Comparison of ENCODE assay signal across 24 mouse cellular contexts in the genomic region with DNA sequence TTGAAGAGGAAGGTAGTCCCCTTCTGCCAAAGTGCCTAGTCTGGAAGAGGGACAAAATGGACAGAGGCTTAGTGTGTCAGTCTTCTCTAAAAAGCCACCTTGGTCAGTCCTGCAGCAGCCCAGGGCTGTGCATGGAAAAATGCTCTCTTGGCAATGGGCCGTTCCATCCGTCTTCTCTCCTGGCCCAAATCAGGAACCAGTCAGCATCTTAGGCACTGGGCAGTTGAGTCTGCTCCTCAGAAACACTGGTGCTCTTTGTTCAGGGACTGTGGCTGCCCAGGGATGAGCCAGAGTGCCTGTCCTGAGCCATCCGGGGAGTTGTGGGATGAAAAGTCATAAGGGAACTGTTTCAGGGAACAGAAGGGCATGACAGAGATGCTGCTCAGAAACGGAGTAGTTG. TPM values are rescaled to one million over a fixed set of nuclear protein-coding genes. Genes with fewer than 3 reads are reported as not detected.
DNase-seq lines count a peak whose midpoint lies in the region; ATAC-seq and TF ChIP-seq lines count a peak whose summit lies in the region.
"Had no signal": no experiment of that assay in that cellular context is flagged by ENCODE, and none has a peak within 500 bp of the region (broad histone marks: within the 10 kb centered on the region; RNA-seq: fewer than 3 reads in every experiment).

No protein-coding gene starts in this region.

- H3K4me1 ChIP-seq in embryonic facial prominence, embryonic 14.5 days (ENCODE audit: control insufficient read depth, insufficient read depth, low read length), result peaks cover 10% of the 10 kb centered on the region; the same call in 1 of the 2 replicates
- peaks cover 22% of the 10 kb centered on the region for H3K4me1 ChIP-seq in embryonic facial prominence, embryonic 10.5 days
- peaks cover 26% of the 10 kb centered on the region for H3K4me1 ChIP-seq in hindbrain, embryonic 10.5 days (replicated peaks)
- peaks cover 15% of the 10 kb centered on the region for H3K4me1 ChIP-seq in hindbrain, embryonic 13.5 days (replicated peaks)
- H3K4me1 ChIP-seq in limb, embryonic 14.5 days (ENCODE audit: control insufficient read depth, insufficient read depth, low read length), result peaks cover 28% of the 10 kb centered on the region
- H3K4me1 ChIP-seq: liver, embryonic 15.5 days had no signal

- no peaks in the 10 kb centered on the region for H3K9me3 ChIP-seq in embryonic facial prominence, embryonic 14.5 days (ENCODE audit: control insufficient read depth, low read length)
- H3K9me3 ChIP-seq in embryonic facial prominence, embryonic 10.5 days, result no peaks in the 10 kb centered on the region
- H3K9me3 ChIP-seq in hindbrain, embryonic 10.5 days, result no peaks in the 10 kb centered on the region
- no peaks in the 10 kb centered on the region for H3K9me3 ChIP-seq in hindbrain, embryonic 13.5 days
- no peaks in the 10 kb centered on the region for H3K9me3 ChIP-seq in limb, embryonic 14.5 days (ENCODE audit: control insufficient read depth, low read length)
- H3K9me3 ChIP-seq: hindbrain, embryonic 15.5 days; liver, embryonic 15.5 days; midbrain, embryonic 10.5 days; midbrain, embryonic 15.5 days; neural tube, embryonic 15.5 days had no signal

- DNase-seq in embryonic facial prominence, embryonic 14.5 days (ENCODE audit: low spot score), result no peak
- no peak for DNase-seq in embryonic facial prominence, embryonic 10.5 days (ENCODE audit: low spot score)
- DNase-seq in hindbrain, embryonic 10.5 days (ENCODE audit: low spot score), result no peak
- DNase-seq in 3134 (ENCODE audit: extremely low read depth, insufficient read length, low spot score), result peak; percentile 11
- no peak for DNase-seq in limb, embryonic 14.5 days (ENCODE audit: low spot score)
- no peak for DNase-seq in embryo, embryonic 10 days (ENCODE audit: low spot score)
- DNase-seq: adrenal gland, postnatal 14 days; cerebellum, adult 11-12 months; gastrocnemius, postnatal 25 days; heart, postnatal 36 days; kidney, adult 18-20 months; kidney, postnatal 36 days; retina, postnatal 1 day; right cerebral cortex, postnatal 25 days; thymus, postnatal 14 days had no signal

- peak overlapping the region; percentile 36; the same call in 1 of the 2 replicates for H3K4me2 ChIP-seq in embryonic facial prominence, embryonic 14.5 days (ENCODE audit: low read depth, low read length)
- no peak overlapping the region for H3K4me2 ChIP-seq in hindbrain, embryonic 13.5 days
- peak overlapping the region; percentile 28 for H3K4me2 ChIP-seq in limb, embryonic 14.5 days (replicated peaks; ENCODE audit: low read depth, low read length, severe bottlenecking)
- H3K4me2 ChIP-seq: hindbrain, embryonic 15.5 days; liver, embryonic 15.5 days; midbrain, embryonic 15.5 days; neural tube, embryonic 15.5 days had no signal

- no peaks in the 10 kb centered on the region for H3K27me3 ChIP-seq in embryonic facial prominence, embryonic 14.5 days (replicated peaks; ENCODE audit: control insufficient read depth, insufficient read depth, low read length)
- H3K27me3 ChIP-seq in embryonic facial prominence, embryonic 10.5 days (replicated peaks; ENCODE audit: low read depth, poor library complexity, severe bottlenecking), result 0 out of 2 replicates have a peak, but pooled peaks cover 13% of the 10 kb centered on the region
- H3K27me3 ChIP-seq in hindbrain, embryonic 10.5 days (ENCODE audit: insufficient read depth, poor library complexity, severe bottlenecking), result 0 out of 2 replicates have a peak, but pooled peaks cover 4% of the 10 kb centered on the region
- no peaks in the 10 kb centered on the region for H3K27me3 ChIP-seq in hindbrain, embryonic 13.5 days
- no peaks in the 10 kb centered on the region for H3K27me3 ChIP-seq in limb, embryonic 14.5 days (ENCODE audit: control insufficient read depth, insufficient read depth, low read length)
- H3K27me3 ChIP-seq: hindbrain, embryonic 15.5 days; liver, embryonic 15.5 days; midbrain, embryonic 15.5 days; neural tube, embryonic 15.5 days had no signal

- H3K9ac ChIP-seq in embryonic facial prominence, embryonic 14.5 days (ENCODE audit: low read depth, low read length), result no peak overlapping the region
- no peak overlapping the region for H3K9ac ChIP-seq in hindbrain, embryonic 13.5 days
- H3K9ac ChIP-seq in limb, embryonic 14.5 days (ENCODE audit: low read depth, low read length, severe bottlenecking), result peak overlapping the region; percentile 1; the same call in 1 of the 2 replicates
- H3K9ac ChIP-seq: hindbrain, embryonic 15.5 days; liver, embryonic 15.5 days; midbrain, embryonic 15.5 days; neural tube, embryonic 15.5 days had no signal

- ATAC-seq in embryonic facial prominence, embryonic 14.5 days (ENCODE audit: low read depth), result no peak
- ATAC-seq in hindbrain, embryonic 13.5 days (ENCODE audit: low FRiP score), result no peak
- no peak for ATAC-seq in limb, embryonic 14.5 days (ENCODE audit: low FRiP score, low read depth)
- ATAC-seq: forebrain, embryonic 14.5 days; midbrain, embryonic 15.5 days had no signal

- H3K4me3 ChIP-seq in embryonic facial prominence, embryonic 14.5 days (ENCODE audit: low read depth, low read length), result no peak overlapping the region
- H3K4me3 ChIP-seq in embryonic facial prominence, embryonic 10.5 days, result no peak overlapping the region
- H3K4me3 ChIP-seq in hindbrain, embryonic 10.5 days, result no peak overlapping the region
- H3K4me3 ChIP-seq in hindbrain, embryonic 13.5 days, result no peak overlapping the region
- H3K4me3 ChIP-seq in limb, embryonic 14.5 days (replicated peaks; ENCODE audit: low read length), result peak overlapping the region; percentile 29
- H3K4me3 ChIP-seq: hindbrain, embryonic 15.5 days; layer of hippocampus, adult 2 months; left cerebral cortex, adult 2 months; liver, embryonic 15.5 days; midbrain, embryonic 10.5 days; midbrain, embryonic 15.5 days; neural tube, embryonic 15.5 days had no signal

- TF ChIP-seq POLR2A in limb, embryonic 14.5 days (IDR thresholded peaks at IDR 0.05; ENCODE audit: borderline replicate concordance, extremely low read depth, insufficient read depth, insufficient read length), result no peak

- H3K27ac ChIP-seq in embryonic facial prominence, embryonic 14.5 days (replicated peaks; ENCODE audit: low read depth, low read length), result no peak overlapping the region
- H3K27ac ChIP-seq in embryonic facial prominence, embryonic 10.5 days (replicated peaks), result no peak overlapping the region
- 0 out of 2 replicates have a peak overlapping the region, but pooled peaks have one; percentile 18 for H3K27ac ChIP-seq in hindbrain, embryonic 10.5 days
- H3K27ac ChIP-seq in hindbrain, embryonic 13.5 days, result no peak overlapping the region
- peak overlapping the region; percentile 77 for H3K27ac ChIP-seq in limb, embryonic 14.5 days (replicated peaks; ENCODE audit: low read depth, low read length)
- H3K27ac ChIP-seq: hindbrain, embryonic 15.5 days; layer of hippocampus, adult 2 months; left cerebral cortex, adult 2 months; liver, embryonic 15.5 days; midbrain, embryonic 10.5 days; midbrain, embryonic 15.5 days; neural tube, embryonic 15.5 days had no signal

- H3K36me3 ChIP-seq in embryonic facial prominence, embryonic 14.5 days (ENCODE audit: control insufficient read depth, insufficient read depth, low read length), result no peaks in the 10 kb centered on the region
- H3K36me3 ChIP-seq in embryonic facial prominence, embryonic 10.5 days (replicated peaks), result no peaks in the 10 kb centered on the region
- no peaks in the 10 kb centered on the region for H3K36me3 ChIP-seq in hindbrain, embryonic 10.5 days
- H3K36me3 ChIP-seq in hindbrain, embryonic 13.5 days, result no peaks in the 10 kb centered on the region
- no peaks in the 10 kb centered on the region for H3K36me3 ChIP-seq in limb, embryonic 14.5 days (ENCODE audit: control insufficient read depth, insufficient read depth, low read length)
- H3K36me3 ChIP-seq: hindbrain, embryonic 15.5 days; liver, embryonic 15.5 days; midbrain, embryonic 10.5 days; midbrain, embryonic 15.5 days; neural tube, embryonic 15.5 days had no signal

- WGBS in embryonic facial prominence, embryonic 14.5 days, result 65% methylated on average over 4 of the region's 4 CpGs
- WGBS in embryonic facial prominence, embryonic 10.5 days, result 69% methylated on average over 4 of the region's 4 CpGs
- WGBS in hindbrain, embryonic 10.5 days, result 83% methylated on average over 4 of the region's 4 CpGs
- WGBS in hindbrain, embryonic 13.5 days, result 85% methylated on average over 4 of the region's 4 CpGs
- WGBS in limb, embryonic 14.5 days, result 87% methylated on average over 4 of the region's 4 CpGs

RNA-seq across cellular contexts. Expression of a gene that starts 1.3 kb away (rescaled TPM):
- 40.8 and 44.2 TPM in 2 replicates for polyA plus RNA-seq in embryonic facial prominence, embryonic 14.5 days (2014; fragmentation: Nextera tagmentation; extraction: Ambion mirVana)
- polyA plus RNA-seq in embryonic facial prominence, embryonic 10.5 days (2016; fragmentation: Nextera tagmentation; extraction: Ambion mirVana), result 2.0 and 2.2 TPM in 2 replicates
- 3.6 and 9.8 TPM in 2 replicates for polyA plus RNA-seq in hindbrain, embryonic 10.5 days (2016; fragmentation: Nextera tagmentation; extraction: Ambion mirVana)
- polyA plus RNA-seq in hindbrain, embryonic 13.5 days (2015; fragmentation: Nextera tagmentation; extraction: Ambion mirVana), result 7.3 and 7.6 TPM in 2 replicates
- 86.7 and 105 TPM in 2 replicates for polyA plus RNA-seq in limb, embryonic 14.5 days (2012; rRNA removed)
- polyA plus RNA-seq in limb, embryonic 14.5 days (2014; fragmentation: Nextera tagmentation; extraction: Ambion mirVana), result 75.1 and 79.5 TPM in 2 replicates

RNA-seq across cellular contexts. Expression of a gene that starts 40.6 kb away (rescaled TPM):
- 37.9 and 41.3 TPM in 2 replicates for polyA plus RNA-seq in embryonic facial prominence, embryonic 14.5 days (2014; fragmentation: Nextera tagmentation; extraction: Ambion mirVana)
- polyA plus RNA-seq in embryonic facial prominence, embryonic 10.5 days (2016; fragmentation: Nextera tagmentation; extraction: Ambion mirVana), result 32.5 and 40.4 TPM in 2 replicates
- 100.0 and 117 TPM in 2 replicates for polyA plus RNA-seq in hindbrain, embryonic 10.5 days (2016; fragmentation: Nextera tagmentation; extraction: Ambion mirVana)
- polyA plus RNA-seq in hindbrain, embryonic 13.5 days (2015; fragmentation: Nextera tagmentation; extraction: Ambion mirVana), result 57.4 and 63.4 TPM in 2 replicates
- 18.6 TPM in 2 replicates for polyA plus RNA-seq in limb, embryonic 14.5 days (2012; rRNA removed)
- 26.2 and 26.4 TPM in 2 replicates for polyA plus RNA-seq in limb, embryonic 14.5 days (2014; fragmentation: Nextera tagmentation; extraction: Ambion mirVana)

Comparison
In these comparisons a context has a peak if more than half of its experiments do, and no peak if none do; other contexts are left out.
1. H3K27ac ChIP-seq: peak in hindbrain, embryonic 10.5 days (single experiment) and limb, embryonic 14.5 days (single experiment); none in embryonic facial prominence, embryonic 14.5 days (single experiment), embryonic facial prominence, embryonic 10.5 days (single experiment) and hindbrain, embryonic 13.5 days (single experiment).